Mouse (Mus musculus) myocyte (in vitro differentiated cells): ENCODE measurements around the gene Cbl.

Source experiments
- MAX ChIP-seq: IDR thresholded peaks from one replicate; pipeline ENCODE4 v1.6.1; 2011; ENCODE audit warnings: low read depth, mild to moderate bottlenecking, control low read depth
- TCF12 ChIP-seq: IDR thresholded peaks from one replicate; pipeline ENCODE4 v1.6.1; 2011; ENCODE audit warnings: mild to moderate bottlenecking, control low read depth; ENCODE audit not compliant: poor library complexity, insufficient read depth, severe bottlenecking

GRCm38 (mm10) chr9:44231609-44232008 is 2.2 kb downstream of the Cbl start:
- TF ChIP-seq TCF12 (no peak), MAX (no peak)
